ENCODE assay signal across 27 mouse cellular contexts in the genomic region with DNA sequence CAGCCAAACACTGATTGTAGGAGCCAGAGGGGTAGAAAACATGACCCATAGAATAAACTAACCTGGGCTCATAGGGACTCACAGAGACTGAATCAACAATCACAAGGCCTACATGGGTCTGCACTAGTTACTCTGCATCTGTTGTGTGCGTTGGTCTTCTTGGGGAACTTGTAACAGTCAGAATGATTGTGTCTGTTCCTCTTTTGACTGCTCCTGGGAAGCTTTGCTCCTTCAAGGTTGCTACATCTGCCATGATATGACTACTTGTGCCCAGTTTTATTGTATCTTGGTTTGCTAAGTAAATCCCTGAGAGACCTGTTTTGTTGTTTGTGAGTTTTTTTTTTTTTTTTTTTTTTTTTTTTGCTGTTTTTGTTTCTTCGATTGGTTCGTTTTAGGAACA.
"Had no signal": no experiment of that assay in that cellular context is flagged by ENCODE, and none has a peak within 500 bp of the region (broad histone marks: within the 10 kb centered on the region; RNA-seq: fewer than 3 reads in every experiment).

No protein-coding gene starts in this region.

- ATAC-seq: forebrain, embryonic 13.5 days; forebrain, embryonic 14.5 days; forebrain, embryonic 15.5 days; forebrain, embryonic 16.5 days; forebrain, postnatal 0 days had no signal

- H3K4me3 ChIP-seq: embryonic facial prominence, embryonic 10.5 days; embryonic facial prominence, embryonic 12.5 days; embryonic facial prominence, embryonic 13.5 days; embryonic facial prominence, embryonic 15.5 days; erythroblast, embryonic 14.5 days; forebrain, embryonic 10.5 days; forebrain, embryonic 12.5 days; forebrain, embryonic 13.5 days; forebrain, embryonic 15.5 days; gastrocnemius, adult 2 months; heart, adult 2 months; heart, embryonic 10.5 days had no signal

- H3K27me3 ChIP-seq: embryonic facial prominence, embryonic 12.5 days; embryonic facial prominence, embryonic 13.5 days; embryonic facial prominence, embryonic 15.5 days; forebrain, embryonic 12.5 days; forebrain, embryonic 13.5 days; forebrain, embryonic 15.5 days had no signal

- H3K9me3 ChIP-seq: embryonic facial prominence, embryonic 10.5 days; embryonic facial prominence, embryonic 12.5 days; embryonic facial prominence, embryonic 13.5 days; embryonic facial prominence, embryonic 15.5 days; forebrain, embryonic 10.5 days; forebrain, embryonic 12.5 days; forebrain, embryonic 13.5 days; forebrain, embryonic 15.5 days; heart, embryonic 10.5 days had no signal

- H3K9ac ChIP-seq: embryonic facial prominence, embryonic 12.5 days; embryonic facial prominence, embryonic 13.5 days; embryonic facial prominence, embryonic 15.5 days; forebrain, embryonic 12.5 days; forebrain, embryonic 13.5 days; forebrain, embryonic 15.5 days; forebrain, postnatal 0 days had no signal

- DNase-seq: cerebellum, adult 9-10 months; cerebellum, adult 9-11 months; cerebellum, postnatal 10 days; cerebellum, postnatal 14 days; cerebellum, postnatal 25 days; cerebellum, postnatal 36 days; embryo, embryonic 11 days; forebrain, postnatal 0 days; gastrocnemius, adult 2 months; gastrocnemius, postnatal 10 days; gastrocnemius, postnatal 14 days; gastrocnemius, postnatal 25 days; heart, adult 11 months; heart, adult 18-20 months; heart, adult 2 months had no signal

- H3K36me3 ChIP-seq: embryonic facial prominence, embryonic 10.5 days; embryonic facial prominence, embryonic 12.5 days; embryonic facial prominence, embryonic 13.5 days; embryonic facial prominence, embryonic 15.5 days; forebrain, embryonic 10.5 days; forebrain, embryonic 12.5 days; forebrain, embryonic 15.5 days; heart, embryonic 10.5 days had no signal

- H3K4me2 ChIP-seq: embryonic facial prominence, embryonic 12.5 days; embryonic facial prominence, embryonic 13.5 days; embryonic facial prominence, embryonic 15.5 days; forebrain, embryonic 12.5 days; forebrain, embryonic 13.5 days; forebrain, embryonic 15.5 days had no signal

- H3K27ac ChIP-seq: embryonic facial prominence, embryonic 10.5 days; embryonic facial prominence, embryonic 12.5 days; embryonic facial prominence, embryonic 13.5 days; embryonic facial prominence, embryonic 15.5 days; forebrain, embryonic 10.5 days; forebrain, embryonic 12.5 days; forebrain, embryonic 13.5 days; forebrain, embryonic 15.5 days; gastrocnemius, adult 2 months; heart, adult 2 months; heart, embryonic 10.5 days had no signal

- H3K4me1 ChIP-seq: embryonic facial prominence, embryonic 10.5 days; embryonic facial prominence, embryonic 12.5 days; embryonic facial prominence, embryonic 13.5 days; embryonic facial prominence, embryonic 15.5 days; forebrain, embryonic 10.5 days; forebrain, embryonic 12.5 days; forebrain, embryonic 13.5 days; forebrain, embryonic 15.5 days; heart, embryonic 10.5 days had no signal
